Mouse (Mus musculus): Measurements from ENCODE around the gene Fuk.
"Not testable (repeated sequence)": the region's sequence is repeated elsewhere in the genome, so short reads cannot be mapped to it uniquely, and the experiment has no call there.

Fuk gene

GRCm38 (mm10) chr8:110901839-110902578 lies at the start of gene Fuk:
TSS of gene Fuk (minus strand) at chr8:110902488.
- peak; percentile 78 for DNase-seq (ENCODE audit: extremely low spot score)

DNA sequence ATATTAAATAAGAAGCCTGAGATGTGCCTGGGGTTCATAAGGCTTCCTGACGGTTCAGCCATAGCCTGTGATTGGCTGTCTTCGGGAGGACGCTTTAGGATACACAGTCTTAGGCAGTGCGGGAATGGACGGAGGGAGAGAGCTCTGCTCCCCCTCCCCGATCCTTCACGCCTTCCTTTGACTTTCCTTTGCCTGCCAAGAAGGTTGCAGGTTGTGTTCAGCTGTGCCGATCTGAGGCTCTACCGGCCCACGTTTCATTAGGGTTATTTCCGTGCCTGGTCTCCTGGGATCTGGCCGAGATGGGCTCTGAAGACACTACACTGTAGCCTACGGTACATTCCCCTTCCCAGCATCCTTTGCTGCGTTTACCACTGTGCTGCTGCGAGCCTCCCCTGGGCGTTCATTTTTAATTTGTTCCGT lies 47.8 kb upstream of the Fuk start:
- DNase-seq (ENCODE audit: extremely low spot score) = no peak

DNA sequence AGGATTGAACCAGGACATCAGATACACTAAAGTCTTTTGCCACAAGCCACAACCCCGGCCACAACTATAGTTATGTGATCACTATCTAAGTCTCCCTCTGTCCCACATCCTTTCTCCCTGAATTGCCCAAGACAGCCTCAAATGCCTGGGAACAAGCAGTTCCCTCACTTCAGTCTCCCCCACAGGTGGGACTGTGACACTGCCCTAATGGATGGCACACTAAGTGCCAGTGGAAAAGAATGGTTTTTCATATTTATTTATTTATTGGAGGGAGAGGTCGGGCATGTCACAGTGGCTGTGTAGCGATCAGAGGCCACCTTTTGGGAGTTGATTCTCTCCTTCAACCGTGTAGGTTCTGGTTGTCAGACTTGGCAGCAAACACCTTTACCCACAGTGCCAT lies 43.4 kb upstream of the Fuk start:
- no peak for DNase-seq (ENCODE audit: extremely low spot score)

- no peak for DNase-seq (ENCODE audit: extremely low spot score)
These were observed 42.1 kb upstream of the Fuk start for GRCm38 (mm10) chr8:110944276-110944876.

- DNase-seq (ENCODE audit: extremely low spot score) = no peak
These were observed 39.2 kb upstream of the Fuk start for GRCm38 (mm10) chr8:110941453-110941948.

GRCm38 (mm10) chr8:110940682-110941452 lies 38.6 kb upstream of the Fuk start:
- DNase-seq (ENCODE audit: extremely low spot score) = no peak

DNA sequence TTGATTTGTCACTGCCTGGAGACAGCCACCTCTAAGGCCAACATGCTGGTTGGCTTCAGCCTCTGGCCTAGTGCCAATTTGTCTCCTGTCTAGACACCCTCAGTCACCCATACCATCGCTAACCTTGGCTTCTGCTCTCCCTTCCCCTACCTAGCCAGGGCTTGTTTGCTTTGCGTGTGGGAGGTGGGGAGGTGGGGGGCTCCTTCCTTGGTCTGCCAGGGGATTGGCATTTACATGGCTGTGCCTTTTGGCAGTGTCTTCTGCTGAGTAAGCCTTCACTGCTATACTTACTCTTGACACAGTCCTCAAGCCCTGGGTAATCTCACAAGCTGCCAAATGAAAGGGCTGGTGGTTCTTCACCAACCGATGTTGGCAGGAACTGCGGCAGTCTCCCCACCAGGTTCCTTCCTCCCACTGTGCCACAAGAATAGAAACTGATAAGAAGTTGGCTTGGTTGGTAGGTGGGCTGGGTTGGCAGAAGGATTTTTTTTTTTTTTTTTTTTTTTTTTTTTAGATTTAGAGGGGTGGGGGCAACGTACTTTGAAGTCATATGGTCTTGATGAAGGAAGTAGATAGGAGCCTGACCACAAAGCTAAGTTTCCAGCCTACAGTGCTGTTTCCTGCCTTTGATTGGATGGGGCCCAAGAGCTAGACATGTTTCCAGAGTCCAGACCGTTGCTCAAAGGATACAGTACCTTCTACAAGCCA lies 36.7 kb upstream of the Fuk start:
- DNase-seq (ENCODE audit: extremely low spot score) = no peak

DNA sequence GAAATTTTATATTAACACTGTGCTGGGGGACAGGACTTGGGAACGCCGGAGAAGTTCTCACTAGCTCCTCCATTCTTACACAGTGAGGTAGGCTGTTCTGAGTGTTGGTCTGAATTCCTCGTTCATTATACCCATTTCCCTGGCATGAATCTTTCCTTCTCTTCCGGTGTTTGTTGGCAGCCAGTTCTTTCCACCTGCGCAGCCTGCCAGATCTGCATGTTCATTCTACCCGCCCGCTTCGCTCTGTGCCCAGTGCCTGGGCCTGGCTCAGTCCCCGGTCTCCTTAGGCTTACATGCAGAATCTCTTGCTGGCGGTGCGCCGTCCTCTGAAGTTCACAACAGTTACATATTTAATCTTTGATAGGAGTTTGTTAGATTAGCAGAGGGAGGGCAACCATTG lies 33.9 kb upstream of the Fuk start:
- no peak for DNase-seq (ENCODE audit: extremely low spot score)

GRCm38 (mm10) chr8:110933272-110933671 lies 31.0 kb upstream of the Fuk start:
- no peak for DNase-seq (ENCODE audit: extremely low spot score)

GRCm38 (mm10) chr8:110932444-110932843 lies 30.2 kb upstream of the Fuk start:
- DNase-seq (ENCODE audit: extremely low spot score) = no peak

- DNase-seq (ENCODE audit: extremely low spot score) = no peak
These were observed 29.1 kb upstream of the Fuk start for GRCm38 (mm10) chr8:110931176-110931939.

DNA sequence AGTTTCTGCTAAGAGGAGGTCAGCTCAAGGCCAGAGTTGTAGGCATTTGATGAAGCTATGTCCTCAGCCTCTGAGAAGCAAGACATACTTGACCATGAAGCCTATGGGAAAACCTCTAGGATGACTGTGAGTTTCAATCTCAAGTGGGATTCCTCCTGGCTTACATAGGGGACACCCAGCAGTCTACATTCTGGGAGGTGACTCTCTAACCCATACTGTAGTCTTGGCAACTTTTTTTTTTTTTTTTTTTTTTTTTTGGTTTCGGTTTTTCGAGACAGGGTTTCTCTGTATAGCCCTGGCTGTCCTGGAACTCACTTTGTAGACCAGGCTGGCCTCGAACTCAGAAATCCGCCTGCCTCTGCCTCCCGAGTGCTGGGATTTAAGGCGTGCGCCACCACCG lies 27.4 kb upstream of the Fuk start:
- DNase-seq (ENCODE audit: extremely low spot score) = not testable (repeated sequence)

DNA sequence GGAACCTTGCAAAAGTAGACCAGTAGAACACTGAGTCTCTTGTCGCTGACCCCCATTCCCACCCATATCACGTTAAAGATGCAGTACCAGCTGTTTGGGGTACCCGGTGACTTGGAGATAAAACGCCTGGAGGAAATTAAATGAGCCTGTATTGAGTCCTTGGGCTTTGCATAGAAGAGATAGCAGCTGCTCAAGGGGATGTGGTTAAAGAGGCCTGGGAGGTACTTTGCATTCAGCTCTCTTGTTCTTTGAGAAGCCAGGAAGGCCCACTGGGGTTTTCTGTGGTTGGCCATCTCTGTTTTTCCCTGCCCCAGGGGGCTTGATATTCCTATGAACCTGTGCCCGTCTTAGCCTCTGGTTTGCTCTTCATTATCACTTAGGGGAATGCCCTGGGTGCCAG lies 26.8 kb upstream of the Fuk start:
- no peak for DNase-seq (ENCODE audit: extremely low spot score)

- no peak for DNase-seq (ENCODE audit: extremely low spot score)
These were observed 26.1 kb upstream of the Fuk start for GRCm38 (mm10) chr8:110928435-110928834.

DNA sequence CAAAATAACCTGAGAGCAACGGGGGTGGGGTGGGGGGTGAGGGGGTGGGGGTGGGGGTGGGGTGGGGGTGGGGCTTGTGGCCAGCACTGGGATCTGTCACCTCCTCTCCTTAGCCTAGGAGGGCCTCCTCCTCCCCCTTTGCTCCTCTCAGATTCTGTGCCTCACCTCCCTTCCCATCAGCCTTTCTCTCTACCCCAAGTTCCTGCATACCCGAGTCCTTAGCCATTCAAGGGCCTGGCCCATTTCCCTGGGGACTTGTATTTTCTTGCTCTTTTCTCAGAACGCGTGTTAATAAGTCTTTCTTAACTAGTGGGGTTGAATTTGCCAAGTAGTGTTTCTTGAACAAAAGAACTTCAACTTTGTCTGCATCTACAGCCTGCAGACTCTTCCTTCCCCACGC lies 24.4 kb upstream of the Fuk start:
- DNase-seq (ENCODE audit: extremely low spot score) = no peak

GRCm38 (mm10) chr8:110925691-110926140 lies 23.4 kb upstream of the Fuk start:
- DNase-seq (ENCODE audit: extremely low spot score) = no peak

- DNase-seq (ENCODE audit: extremely low spot score) = peak; percentile 74
These were observed 19.4 kb upstream of the Fuk start for GRCm38 (mm10) chr8:110921492-110922230.

GRCm38 (mm10) chr8:110920773-110921277 lies 18.5 kb upstream of the Fuk start:
- DNase-seq (ENCODE audit: extremely low spot score) = no peak

- DNase-seq (ENCODE audit: extremely low spot score) = no peak
These were observed 17.9 kb upstream of the Fuk start for GRCm38 (mm10) chr8:110920032-110920772.
